Mouse (Mus musculus) kidney, adult 2 months (tissue): ENCODE data around the gene Fam228a.

Experiments
- CTCF ChIP-seq: fragments of 200-500 bp; conservative IDR thresholded peaks from 2 replicates; pipeline ENCODE4 v1.5.1; 2011; ENCODE audit warnings: low read depth, mild to moderate bottlenecking, control low read depth, low read length, moderate library complexity, mixed read lengths; ENCODE audit not compliant: insufficient read depth, insufficient read length
- POLR2A ChIP-seq: fragments of 200-500 bp; IDR thresholded peaks from one replicate; pipeline ENCODE4 v1.6.1; 2011; ENCODE audit warnings: low read depth, low read length, control low read depth

DNA sequence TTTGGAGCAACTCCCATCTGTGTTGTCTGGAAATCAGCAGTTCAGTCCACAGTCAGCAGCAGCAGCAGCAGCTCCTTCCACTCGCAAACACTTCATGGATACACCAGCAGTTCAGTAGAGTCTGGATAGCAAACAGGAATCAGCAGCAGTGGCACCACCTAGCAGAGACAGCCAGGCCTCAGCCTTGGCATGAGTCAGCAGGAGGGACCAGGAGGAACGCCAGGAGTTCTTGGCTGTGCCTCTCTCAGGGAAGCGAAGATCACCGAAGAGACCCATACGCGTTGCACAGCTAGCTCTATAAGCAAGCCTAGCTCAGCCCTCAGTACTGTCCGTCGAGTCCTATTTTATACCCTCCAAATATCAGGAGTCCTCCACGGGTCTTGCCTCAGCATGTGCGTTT, 6.3 kb upstream of the Fam228a start:
- TF ChIP-seq CTCF (no peak), POLR2A (no peak)
